Mouse (Mus musculus) cerebellum, adult 2 months (tissue): ENCODE data around the gene Tpcn2. TPM values are rescaled to one million over a fixed set of nuclear protein-coding genes. Genes with fewer than 3 reads are reported as not detected.

ENCODE experiments used
- DNase-seq, 2 experiments: peaks; one replicate each; pipeline ENCODE4 v3.0.0; 2021
- H3K27ac ChIP-seq: fragments of 200-500 bp; 2 replicates; pipeline ENCODE4 v1.5.1; 2012; ENCODE audit warnings: low read length, control low read depth, inconsistent platforms; ENCODE audit not compliant: insufficient read depth
- H3K27me3 ChIP-seq: fragments of 200-500 bp; 2 replicates; pipeline ENCODE4 v1.6.1; 2012; ENCODE audit warnings: inconsistent platforms, mild to moderate bottlenecking, low read length, moderate library complexity; ENCODE audit not compliant: control insufficient read depth, insufficient read depth
- H3K4me1 ChIP-seq: fragments of 200-500 bp; 2 replicates; pipeline ENCODE4 v1.6.1; 2011; ENCODE audit warnings: low read length; ENCODE audit not compliant: control insufficient read depth, insufficient read depth
- H3K4me3 ChIP-seq: fragments of 200-500 bp; replicated peaks from 2 replicates; pipeline ENCODE3; 2011; ENCODE audit warnings: mild to moderate bottlenecking, low read depth, low read length, control low read depth; ENCODE audit not compliant: insufficient read depth
- CTCF ChIP-seq: fragments of 200-500 bp; IDR thresholded peaks from 2 replicates; pipeline ENCODE4 v1.5.1; 2011; ENCODE audit warnings: low read depth, mild to moderate bottlenecking, control low read depth, low read length, moderate library complexity, borderline replicate concordance; ENCODE audit not compliant: insufficient read depth
- POLR2A ChIP-seq: fragments of 200-500 bp; IDR thresholded peaks from 2 replicates; pipeline ENCODE4 v1.6.1; 2011; ENCODE audit warnings: low read length, control low read depth, borderline replicate concordance; ENCODE audit not compliant: insufficient read depth
- WGBS: fragments of 180-500 bp; shearing (Covaris S2); methylation state at CpG from one replicate; pipeline ENCODE4 v1.1.7; 2018; 5-methylcytosine and 5-hydroxymethylcytosine counted together
- polyA plus RNA-seq: library from polyadenylated mRNA; depleted of rRNA; stranded (reverse); fragments of >200 nt; gene quantifications from 2 replicates; pipeline ENCODE4 v1.2.3, GENCODE M21; 2012

Tpcn2 gene
- polyA plus RNA-seq, 1 experiment = 24.4 TPM

DNA sequence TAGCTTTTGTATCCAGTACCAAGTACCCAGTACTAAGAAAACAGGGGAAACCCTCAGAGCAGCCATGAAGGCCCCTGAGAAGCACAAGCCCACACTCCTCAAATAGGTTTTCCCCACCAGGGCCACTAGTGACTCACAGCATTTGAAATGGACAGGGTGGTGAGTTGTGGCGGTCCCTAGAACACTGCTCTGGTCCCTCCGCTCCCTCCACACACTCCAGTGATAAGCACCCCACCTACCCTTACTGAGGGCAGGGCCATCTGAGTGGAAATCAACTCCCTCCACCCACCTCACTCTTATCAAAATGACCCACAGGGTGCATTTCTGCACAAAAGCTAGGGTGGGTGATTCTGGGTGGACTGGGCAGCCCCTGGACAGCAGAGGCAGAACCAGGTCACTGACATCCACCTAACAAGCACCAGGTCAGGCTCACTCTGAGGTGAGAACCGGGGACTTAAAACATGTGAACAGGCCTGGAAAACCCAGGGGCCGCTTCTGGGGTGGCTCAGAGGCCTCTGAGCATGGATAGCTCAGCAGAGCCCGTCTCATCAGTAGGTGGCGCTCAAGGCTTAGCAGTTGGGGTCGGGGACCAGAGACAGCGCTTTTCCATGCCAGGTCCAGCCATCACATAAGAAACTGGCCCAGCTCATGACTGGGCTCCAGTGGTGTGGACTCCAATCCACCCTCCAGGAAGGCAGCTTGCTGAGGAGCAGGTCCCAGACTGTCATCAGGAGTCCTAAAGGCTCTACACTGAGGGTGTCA is 30.9 kb downstream of the Tpcn2 start:
- no peak for TF ChIP-seq POLR2A
- TF ChIP-seq CTCF = peak; percentile 92
- no peaks in the 10 kb centered on the region for H3K27me3 ChIP-seq
- peak; percentile 87 to 93 for DNase-seq
- peaks cover 47% of the 10 kb centered on the region for H3K4me1 ChIP-seq
- no peak overlapping the region for H3K4me3 ChIP-seq
- WGBS = 27% methylated on average over 8 of the region's 8 CpGs
- no peak overlapping the region for H3K27ac ChIP-seq

DNA sequence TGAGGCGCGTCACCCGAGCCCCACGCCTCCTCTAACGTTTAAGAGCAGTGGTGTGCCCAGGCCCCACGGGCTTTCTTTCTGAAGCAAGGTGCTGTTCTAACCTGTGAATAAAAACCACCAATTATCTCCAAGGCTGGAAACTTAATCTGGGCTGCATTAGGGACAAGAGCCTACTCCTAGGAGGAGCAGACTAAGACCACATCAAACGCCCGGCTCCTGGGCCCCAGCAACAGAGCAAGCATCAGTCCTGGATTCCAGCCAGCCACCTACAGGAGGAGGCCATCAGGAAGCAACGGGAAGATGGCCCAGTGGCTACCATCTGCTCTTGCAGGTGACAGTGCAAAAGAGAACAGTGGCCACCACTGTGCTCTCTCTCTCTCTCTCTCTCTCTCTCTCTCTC is 33.6 kb downstream of the Tpcn2 start:
- Histone ChIP-seq H3K4me1 (peaks cover 42% of the 10 kb centered on the region), H3K27me3 (no peaks in the 10 kb centered on the region), H3K27ac (peak overlapping the region; percentile 6), H3K4me3 (no peak overlapping the region)
- peak; percentile 73 to 85 for DNase-seq
- 50% methylated on average over 9 of the region's 9 CpGs for WGBS
- TF ChIP-seq CTCF = no peak
- no peak for TF ChIP-seq POLR2A

DNA sequence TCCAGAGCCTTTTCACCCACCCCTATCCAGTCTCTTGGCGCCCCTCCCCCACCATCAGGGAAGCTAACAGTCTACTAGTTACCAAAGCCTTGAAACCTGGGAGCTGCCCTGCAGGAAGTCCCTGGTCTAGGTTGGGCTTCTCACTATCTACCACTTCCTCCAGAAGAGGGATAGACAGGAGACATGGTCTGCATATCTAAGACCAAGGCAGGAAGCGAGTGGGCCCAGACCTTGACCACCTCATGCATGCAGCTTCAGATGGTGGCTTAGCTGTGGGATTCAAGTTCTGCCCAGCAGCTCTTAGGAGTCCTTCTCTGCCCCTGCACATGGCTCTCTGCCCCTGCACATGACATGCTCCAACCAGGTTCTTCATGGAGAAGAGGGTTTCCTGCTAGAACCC is 34.9 kb downstream of the Tpcn2 start:
- 90% methylated on average over 2 of the region's 2 CpGs for WGBS
- H3K27ac ChIP-seq = no peak overlapping the region
- H3K27me3 ChIP-seq = no peaks in the 10 kb centered on the region
- TF ChIP-seq CTCF = no peak
- TF ChIP-seq POLR2A = no peak
- no peak for DNase-seq
- peaks cover 31% of the 10 kb centered on the region for H3K4me1 ChIP-seq
- H3K4me3 ChIP-seq = no peak overlapping the region

DNA sequence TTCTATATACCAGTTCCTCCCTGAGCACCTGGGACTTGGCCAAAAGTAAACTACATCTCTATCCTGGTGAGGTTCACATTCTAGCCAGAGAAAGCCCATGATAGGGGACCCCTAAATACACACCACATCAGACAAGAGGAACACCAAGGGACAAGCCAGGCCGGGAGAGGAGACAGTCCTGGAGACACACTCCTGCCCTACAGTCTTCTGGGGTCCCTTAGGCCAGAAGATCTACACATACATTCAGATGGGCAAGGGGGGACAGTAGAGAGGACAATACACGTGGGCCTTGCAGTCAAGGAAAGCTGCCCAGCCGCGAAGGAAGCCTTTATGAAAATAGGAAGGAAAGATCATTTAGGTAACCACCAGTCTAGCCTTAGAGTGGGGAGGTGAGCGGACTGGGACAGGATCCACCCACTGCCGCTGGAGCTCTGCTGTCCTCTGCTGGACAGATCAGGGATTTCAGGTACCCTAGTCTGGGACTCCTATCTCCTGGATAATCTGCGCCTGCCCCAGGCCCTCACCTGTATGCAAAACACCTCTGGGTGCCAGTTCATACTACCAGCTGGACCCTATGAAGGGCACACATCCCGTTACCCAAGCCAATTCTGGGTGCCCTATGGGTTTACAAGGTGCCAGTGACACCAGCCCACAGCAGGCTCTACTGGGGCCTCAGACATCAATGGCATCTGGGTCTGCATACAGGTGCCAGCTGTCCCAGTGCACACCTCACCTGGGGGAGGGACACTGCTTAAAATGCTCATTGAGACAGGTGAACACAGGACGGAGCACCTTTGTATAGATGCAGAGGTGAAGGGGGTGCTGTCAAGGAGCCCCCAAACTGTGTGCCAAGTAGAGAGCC is 40.7 kb downstream of the Tpcn2 start:
- Histone ChIP-seq H3K27me3 (no peaks in the 10 kb centered on the region), H3K27ac (no peak overlapping the region), H3K4me1 (peaks cover 55% of the 10 kb centered on the region), H3K4me3 (no peak overlapping the region)
- peak; percentile 99 for TF ChIP-seq CTCF
- no peak for TF ChIP-seq POLR2A
- WGBS = 13% methylated on average over 9 of the region's 9 CpGs
- DNase-seq = peak; percentile 82 to 92

DNA sequence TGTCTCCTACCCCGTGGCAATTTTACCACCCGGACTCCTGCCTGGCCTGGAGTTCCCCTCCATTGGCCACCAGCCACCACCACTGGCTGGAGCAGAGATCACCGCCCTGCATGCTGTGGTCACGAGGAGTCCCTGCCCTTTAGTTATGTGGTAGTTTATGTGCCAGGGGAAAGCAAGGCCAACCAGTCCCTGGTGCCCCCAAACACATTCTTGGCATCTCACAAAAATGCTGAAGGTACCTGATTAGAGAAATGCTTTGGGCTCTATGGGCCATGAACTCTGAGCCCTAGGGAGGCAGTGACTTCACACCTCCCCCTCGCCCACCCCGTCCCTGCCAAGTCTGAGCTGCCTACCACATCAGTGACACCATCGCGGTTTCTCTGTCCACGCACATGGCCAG is 41.8 kb downstream of the Tpcn2 start:
- no peak for DNase-seq
- peaks cover 55% of the 10 kb centered on the region for H3K4me1 ChIP-seq
- H3K27ac ChIP-seq = no peak overlapping the region
- H3K27me3 ChIP-seq = no peaks in the 10 kb centered on the region
- WGBS = 77% methylated on average over 9 of the region's 9 CpGs
- H3K4me3 ChIP-seq = no peak overlapping the region
- TF ChIP-seq POLR2A = no peak
- no peak for TF ChIP-seq CTCF

DNA sequence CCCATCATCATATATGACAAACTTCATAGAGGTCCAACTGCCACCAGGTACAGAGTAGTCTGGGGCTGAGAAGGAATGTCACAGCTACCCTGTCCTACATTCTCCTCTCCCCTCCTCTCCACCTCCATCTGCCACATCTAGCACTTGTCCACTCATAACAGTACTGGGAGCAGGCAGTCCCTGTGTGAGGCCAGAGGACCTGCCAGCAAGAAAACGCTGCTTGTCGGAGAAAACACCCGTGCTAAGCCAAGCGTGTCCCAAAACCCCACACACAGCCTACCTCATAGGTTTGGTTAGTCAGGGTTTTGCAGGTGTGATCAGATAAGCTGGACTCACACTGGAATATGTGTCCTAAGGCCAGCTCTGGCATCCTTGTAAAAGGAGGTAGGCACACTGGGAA is 42.9 kb downstream of the Tpcn2 start:
- peak; percentile 74 to 83 for DNase-seq
- WGBS = 14% methylated on average over 4 of the region's 4 CpGs
- Histone ChIP-seq H3K4me3 (no peak overlapping the region), H3K27ac (peak overlapping the region; percentile 6), H3K27me3 (no peaks in the 10 kb centered on the region), H3K4me1 (peaks cover 50% of the 10 kb centered on the region)
- TF ChIP-seq CTCF (no peak), POLR2A (peak; percentile 19; the same call in 1 of the 2 replicates)

DNA sequence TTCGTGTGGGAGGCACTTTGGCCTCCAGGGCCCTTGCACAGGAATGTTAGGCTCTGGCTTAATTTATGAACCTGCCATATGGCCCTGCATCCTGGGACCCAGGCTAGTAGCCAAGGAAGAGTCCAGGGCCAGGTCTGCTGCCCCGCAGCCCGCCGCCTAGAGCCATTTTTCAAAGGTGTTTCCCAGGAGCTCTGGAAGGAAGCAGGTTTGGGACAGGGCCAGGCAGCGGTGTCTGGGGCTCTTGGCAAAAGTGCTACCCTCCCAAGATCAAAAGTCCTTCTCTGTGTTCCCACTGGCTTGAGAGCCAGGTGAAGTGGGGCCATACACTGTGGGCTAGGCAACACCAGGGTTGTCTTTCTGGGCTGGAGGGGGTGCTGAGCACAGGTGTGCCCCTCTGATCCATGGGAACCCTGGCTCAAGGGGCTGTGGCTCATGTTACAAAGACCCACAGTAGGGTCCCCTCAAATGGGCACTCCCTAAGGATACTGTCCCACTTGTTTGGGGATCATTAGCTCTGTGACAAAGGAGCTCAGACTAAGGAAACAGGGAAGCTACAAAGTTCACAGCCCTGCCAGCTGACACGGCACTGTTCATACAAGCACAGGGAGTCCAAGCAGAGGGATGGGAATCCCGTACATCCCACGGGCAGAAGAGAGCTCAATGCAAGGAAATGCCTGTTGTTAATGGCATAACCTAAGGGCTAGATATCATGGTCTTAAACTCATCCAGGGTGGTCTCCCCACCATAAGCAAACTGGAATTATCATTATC is 43.9 kb downstream of the Tpcn2 start:
- DNase-seq = peak; percentile 82 to 84
- H3K4me3 ChIP-seq = no peak overlapping the region
- 21% methylated on average over 8 of the region's 8 CpGs for WGBS
- peak overlapping the region; percentile 64 for H3K27ac ChIP-seq
- TF ChIP-seq POLR2A = no peak
- TF ChIP-seq CTCF = no peak
- no peaks in the 10 kb centered on the region for H3K27me3 ChIP-seq
- peaks cover 50% of the 10 kb centered on the region for H3K4me1 ChIP-seq
